Mouse (Mus musculus) liver, embryonic 14.5 days (tissue): ENCODE results near the gene Adamts7.

Experiments used
- CTCF ChIP-seq: IDR thresholded peaks from 2 replicates; pipeline ENCODE4 v1.5.1; 2016; ENCODE audit warnings: antibody characterized with exemption, low read depth, control low read depth
- EP300 ChIP-seq: IDR thresholded peaks from 2 replicates; pipeline ENCODE4 v1.6.1; 2016; ENCODE audit warnings: antibody characterized with exemption, low read depth

DNA sequence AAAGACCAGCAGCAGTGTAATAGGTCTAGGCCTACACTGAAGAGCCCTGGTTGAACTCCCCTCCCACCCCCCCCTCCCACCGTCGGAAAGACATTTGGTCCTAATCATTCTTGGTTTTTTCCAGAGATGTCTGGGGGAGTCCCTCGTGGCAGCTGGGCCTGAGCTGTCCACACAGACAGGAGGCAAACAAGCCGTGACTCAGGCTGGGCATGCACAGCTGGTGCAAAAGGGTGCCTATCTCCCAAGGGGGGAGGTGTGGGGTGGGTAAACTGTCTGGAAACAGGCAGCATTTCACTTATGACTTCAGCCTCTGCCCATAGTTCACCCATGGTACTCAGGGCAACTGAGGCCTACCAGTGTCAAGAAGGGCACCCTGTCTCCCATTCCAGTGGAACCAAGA lies 38.7 kb downstream of the Adamts7 start:
- no peak for TF ChIP-seq CTCF
- TF ChIP-seq EP300, result no peak
